Mouse (Mus musculus) forebrain, embryonic 14.5 days (tissue): ENCODE data around the gene Uqcr11. TPM values are rescaled to one million over a fixed set of nuclear protein-coding genes. Genes with fewer than 3 reads are reported as not detected.

Experiments
- ATAC-seq: fragments of 200-750 bp; cut with Nextera tagmentation; 2 replicates; pipeline ENCODE4 v1.8.0; 2017; ENCODE audit warnings: mild to moderate bottlenecking, moderate library complexity
- DNase-seq: peaks from one replicate; pipeline ENCODE4 v3.0.0-alpha.2; 2015; ENCODE audit warnings: low spot score
- H3K27ac ChIP-seq: fragments of 300-500 bp; sonication (generic); 2 replicates; pipeline ENCODE4 v1.5.1; 2014; ENCODE audit warnings: low read depth, mild to moderate bottlenecking, control low read depth, low read length, moderate library complexity
- H3K27me3 ChIP-seq: fragments of 300-500 bp; sonication (generic); replicated peaks from 2 replicates; pipeline ENCODE4 v1.6.1; 2014; ENCODE audit warnings: low read length, control low read depth, mixed read lengths; ENCODE audit not compliant: control insufficient read depth, insufficient read depth
- H3K36me3 ChIP-seq: fragments of 300-500 bp; sonication (generic); 2 replicates; pipeline ENCODE4 v1.6.1; 2014; ENCODE audit warnings: low read length, control low read depth; ENCODE audit not compliant: control insufficient read depth, insufficient read depth
- H3K4me1 ChIP-seq: fragments of 300-500 bp; sonication (generic); 2 replicates; pipeline ENCODE4 v1.6.1; 2014; ENCODE audit warnings: antibody characterized with exemption, low read length, control low read depth; ENCODE audit not compliant: control insufficient read depth, insufficient read depth
- H3K4me2 ChIP-seq: fragments of 300-500 bp; sonication (generic); 2 replicates; pipeline ENCODE4 v1.6.1; 2014; ENCODE audit warnings: mild to moderate bottlenecking, control low read depth, low read length
- H3K4me3 ChIP-seq: fragments of 300-500 bp; sonication (generic); 2 replicates; pipeline ENCODE4 v1.5.1; 2014; ENCODE audit warnings: low read depth, low read length, control low read depth
- H3K9ac ChIP-seq: fragments of 300-500 bp; sonication (generic); 2 replicates; pipeline ENCODE4 v1.6.1; 2014; ENCODE audit warnings: mild to moderate bottlenecking, low read length, control low read depth, moderate library complexity
- H3K9me3 ChIP-seq: fragments of 300-500 bp; sonication (generic); replicated peaks from 2 replicates; pipeline ENCODE4 v1.6.1; 2016; ENCODE audit warnings: low read length, control low read depth, mixed read lengths; ENCODE audit not compliant: control insufficient read depth
- WGBS: fragments of 180-500 bp; shearing (Covaris S2); extraction: QIAGEN DNeasy Blood & Tissue Kit; methylation state at CpG from one replicate; pipeline ENCODE4 v1.1.7; 2014; 5-methylcytosine and 5-hydroxymethylcytosine counted together
- polyA plus RNA-seq: library from polyadenylated mRNA; unstranded; fragments of >200 nt; fragmentation: Nextera tagmentation; extraction: Ambion mirVana; gene quantifications from 2 replicates; pipeline ENCODE4 v1.2.1, GENCODE M21; 2014

Uqcr11 gene
- 628 and 893 TPM in 2 replicates for polyA plus RNA-seq

- peaks cover 51% of the 10 kb centered on the region for H3K36me3 ChIP-seq
These were observed at the start of gene Uqcr11 for GRCm38 (mm10) chr10:80406684-80407501. TSS of gene Uqcr11 (minus strand) at chr10:80406830.

GRCm38 (mm10) chr10:80455697-80456096, 49.1 kb upstream of the Uqcr11 start:
- ATAC-seq (no peak), DNase-seq (no peak)
- no peak overlapping the region for H3K27ac ChIP-seq
- no peaks in the 10 kb centered on the region for H3K9me3 ChIP-seq
- H3K27me3 ChIP-seq, result no peaks in the 10 kb centered on the region
- no peak overlapping the region for H3K4me2 ChIP-seq
- H3K4me3 ChIP-seq, result no peak overlapping the region
- H3K36me3 ChIP-seq, result no peaks in the 10 kb centered on the region
- no peak overlapping the region for H3K9ac ChIP-seq
- 77% methylated on average over 5 of the region's 5 CpGs for WGBS
- no peaks in the 10 kb centered on the region for H3K4me1 ChIP-seq

More at GRCm38 (mm10) chr10:80406684-80407501, at the start of gene Uqcr11:
- Histone ChIP-seq H3K4me2 (peak within 1 kb of the TSS; percentile 62), H3K9me3 (no peaks in the 10 kb centered on the region), H3K27ac (peak within 1 kb of the TSS; percentile 35; the same call in 1 of the 2 replicates), H3K9ac (peak within 1 kb of the TSS; percentile 76), H3K4me1 (peaks cover 16% of the 10 kb centered on the region), H3K4me3 (peak within 1 kb of the TSS; percentile 76), H3K27me3 (no peaks in the 10 kb centered on the region)
- ATAC-seq (peak; percentile 86), DNase-seq (peak; percentile 96)
- WGBS, result 3% methylated on average over 27 of the region's 27 CpGs

GRCm38 (mm10) chr10:80454781-80455180, 48.2 kb upstream of the Uqcr11 start:
- H3K9me3 ChIP-seq, result no peaks in the 10 kb centered on the region
- H3K4me3 ChIP-seq, result no peak overlapping the region
- H3K4me2 ChIP-seq, result no peak overlapping the region
- no peaks in the 10 kb centered on the region for H3K36me3 ChIP-seq
- no peak overlapping the region for H3K27ac ChIP-seq
- H3K9ac ChIP-seq, result no peak overlapping the region
- no peak for DNase-seq
- no peak for ATAC-seq
- no peaks in the 10 kb centered on the region for H3K4me1 ChIP-seq
- 86% methylated on average over 5 of the region's 5 CpGs for WGBS
- no peaks in the 10 kb centered on the region for H3K27me3 ChIP-seq

- H3K4me1 ChIP-seq, result no peaks in the 10 kb centered on the region
- no peak overlapping the region for H3K4me2 ChIP-seq
- H3K9me3 ChIP-seq, result no peaks in the 10 kb centered on the region
- no peak for ATAC-seq
- no peak for DNase-seq
- H3K27ac ChIP-seq, result no peak overlapping the region
- no peak overlapping the region for H3K4me3 ChIP-seq
- no peaks in the 10 kb centered on the region for H3K36me3 ChIP-seq
- H3K27me3 ChIP-seq, result no peaks in the 10 kb centered on the region
- H3K9ac ChIP-seq, result no peak overlapping the region
- WGBS, result 84% methylated on average over 10 of the region's 10 CpGs
These were observed 47.0 kb upstream of the Uqcr11 start for GRCm38 (mm10) chr10:80453601-80454000.

- Histone ChIP-seq H3K36me3 (no peaks in the 10 kb centered on the region), H3K9me3 (no peaks in the 10 kb centered on the region), H3K4me2 (no peak overlapping the region), H3K27ac (no peak overlapping the region), H3K9ac (no peak overlapping the region), H3K4me1 (no peaks in the 10 kb centered on the region), H3K4me3 (no peak overlapping the region), H3K27me3 (0 out of 2 replicates have a peak, but pooled peaks cover 3% of the 10 kb centered on the region)
- no peak for DNase-seq
- no peak for ATAC-seq
- WGBS, result 17% methylated on average over 6 of the region's 6 CpGs
These were observed 44.0 kb upstream of the Uqcr11 start for GRCm38 (mm10) chr10:80450599-80450998.

GRCm38 (mm10) chr10:80445898-80446601, 39.4 kb upstream of the Uqcr11 start:
- 8% methylated on average over 26 of the region's 26 CpGs for WGBS
- 0 out of 2 replicates have a peak, but pooled peaks cover 3% of the 10 kb centered on the region for H3K27me3 ChIP-seq

GRCm38 (mm10) chr10:80445052-80445451, 38.4 kb upstream of the Uqcr11 start:
- Histone ChIP-seq H3K4me2 (no peak overlapping the region), H3K9me3 (no peaks in the 10 kb centered on the region), H3K27ac (no peak overlapping the region), H3K27me3 (0 out of 2 replicates have a peak, but pooled peaks cover 3% of the 10 kb centered on the region), H3K4me3 (no peak overlapping the region), H3K9ac (no peak overlapping the region), H3K36me3 (no peaks in the 10 kb centered on the region), H3K4me1 (no peaks in the 10 kb centered on the region)
- no peak for DNase-seq
- ATAC-seq, result no peak
- 53% methylated on average over 1 of the region's 1 CpGs for WGBS

More at GRCm38 (mm10) chr10:80445898-80446601, 39.4 kb upstream of the Uqcr11 start:
- H3K9me3 ChIP-seq, result no peaks in the 10 kb centered on the region
- H3K4me3 ChIP-seq, result no peak overlapping the region
- H3K36me3 ChIP-seq, result no peaks in the 10 kb centered on the region
- ATAC-seq (peak; percentile 88), DNase-seq (peak; percentile 91)
- no peak overlapping the region; the same call in 1 of the 2 replicates for H3K9ac ChIP-seq
- no peaks in the 10 kb centered on the region for H3K4me1 ChIP-seq
- H3K27ac ChIP-seq, result no peak overlapping the region
- peak overlapping the region; percentile 36 for H3K4me2 ChIP-seq

GRCm38 (mm10) chr10:80444339-80445045, 37.9 kb upstream of the Uqcr11 start:
- WGBS, result 36% methylated on average over 5 of the region's 5 CpGs
- Histone ChIP-seq H3K4me1 (no peaks in the 10 kb centered on the region), H3K9ac (no peak overlapping the region; the same call in 1 of the 2 replicates), H3K27ac (no peak overlapping the region), H3K36me3 (no peaks in the 10 kb centered on the region), H3K27me3 (0 out of 2 replicates have a peak, but pooled peaks cover 3% of the 10 kb centered on the region), H3K4me2 (no peak overlapping the region), H3K9me3 (no peaks in the 10 kb centered on the region), H3K4me3 (no peak overlapping the region)
- ATAC-seq, result no peak
- peak; percentile 41 for DNase-seq
